Mouse (Mus musculus) naive thymus-derived CD4-positive, alpha-beta T cell, adult 2 months (primary cell): ENCODE measurements at regions not wholly inside any gene's neighbourhood (a gene's known extent, or its start where the extent isn't known, plus 50 kb on each side); places are given as distances from the start of the nearest gene placed in this dataset.
A peak's percentile ranks its signal among the peaks of the same experiment; 100 is the strongest.

Source experiments
- DNase-seq: peaks from one replicate; pipeline ENCODE4 v3.0.0-alpha.2; 2011; ENCODE audit warnings: low read depth

DNA sequence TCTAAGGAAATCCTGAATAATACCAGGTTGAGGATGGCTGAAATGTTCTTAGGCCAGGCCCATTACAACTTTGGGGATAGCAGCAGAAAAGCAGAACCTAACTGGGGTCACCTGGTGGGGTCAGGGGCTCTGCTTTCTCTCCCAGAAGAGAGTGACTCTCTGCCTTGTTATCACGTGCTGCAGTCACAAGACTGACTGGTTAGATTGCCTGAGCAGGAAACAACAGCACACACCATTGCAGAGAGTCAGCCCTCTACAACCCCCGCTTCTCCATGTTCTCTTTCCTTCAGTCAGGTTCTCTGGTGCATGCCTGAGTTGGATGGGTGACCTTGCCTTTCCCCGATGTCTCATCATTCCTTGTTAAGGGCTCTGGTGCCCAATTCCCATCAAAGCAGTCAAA, 91.2 kb upstream of the Hsd17b12 start:
- no peak for DNase-seq

GRCm38 (mm10) chr2:94246851-94247471, 89.2 kb upstream of the Hsd17b12 start:
- DNase-seq = no peak

- DNase-seq = no peak
These were observed 88.4 kb upstream of the Hsd17b12 start for GRCm38 (mm10) chr2:94246180-94246611.

DNA sequence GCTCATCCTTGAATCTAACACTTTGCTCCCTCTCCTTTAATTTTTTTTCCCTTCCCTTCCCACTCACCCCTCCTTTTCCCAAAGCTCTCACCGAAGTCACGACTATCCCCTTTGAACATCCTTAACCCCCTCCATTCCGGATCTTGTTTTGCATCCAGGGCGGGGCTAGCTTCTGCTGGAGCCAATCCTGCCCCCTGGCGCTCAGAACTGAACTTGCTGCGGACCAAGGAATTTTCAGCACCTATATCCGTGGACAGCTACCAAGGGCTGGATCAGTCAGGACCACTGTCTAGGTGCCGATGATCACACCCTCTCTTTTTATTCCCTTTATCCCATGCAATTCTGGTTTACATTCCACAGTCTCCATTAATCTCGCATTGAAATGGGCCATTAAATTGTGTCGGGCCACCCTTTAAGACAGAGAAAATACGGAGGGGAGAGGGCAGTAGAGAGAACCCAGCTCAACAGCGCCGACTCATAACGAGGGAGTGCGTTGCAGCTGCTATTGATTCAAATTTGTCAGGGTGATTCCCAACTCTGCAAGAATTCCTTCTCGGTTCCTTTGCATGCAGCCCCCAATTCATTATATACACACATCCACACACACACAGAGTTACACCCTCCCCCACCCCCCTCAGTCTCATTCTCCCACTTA, 87.7 kb upstream of the Hsd17b12 start:
- DNase-seq = peak; percentile 43

GRCm38 (mm10) chr2:94244140-94244539, 86.4 kb upstream of the Hsd17b12 start:
- DNase-seq = no peak

DNA sequence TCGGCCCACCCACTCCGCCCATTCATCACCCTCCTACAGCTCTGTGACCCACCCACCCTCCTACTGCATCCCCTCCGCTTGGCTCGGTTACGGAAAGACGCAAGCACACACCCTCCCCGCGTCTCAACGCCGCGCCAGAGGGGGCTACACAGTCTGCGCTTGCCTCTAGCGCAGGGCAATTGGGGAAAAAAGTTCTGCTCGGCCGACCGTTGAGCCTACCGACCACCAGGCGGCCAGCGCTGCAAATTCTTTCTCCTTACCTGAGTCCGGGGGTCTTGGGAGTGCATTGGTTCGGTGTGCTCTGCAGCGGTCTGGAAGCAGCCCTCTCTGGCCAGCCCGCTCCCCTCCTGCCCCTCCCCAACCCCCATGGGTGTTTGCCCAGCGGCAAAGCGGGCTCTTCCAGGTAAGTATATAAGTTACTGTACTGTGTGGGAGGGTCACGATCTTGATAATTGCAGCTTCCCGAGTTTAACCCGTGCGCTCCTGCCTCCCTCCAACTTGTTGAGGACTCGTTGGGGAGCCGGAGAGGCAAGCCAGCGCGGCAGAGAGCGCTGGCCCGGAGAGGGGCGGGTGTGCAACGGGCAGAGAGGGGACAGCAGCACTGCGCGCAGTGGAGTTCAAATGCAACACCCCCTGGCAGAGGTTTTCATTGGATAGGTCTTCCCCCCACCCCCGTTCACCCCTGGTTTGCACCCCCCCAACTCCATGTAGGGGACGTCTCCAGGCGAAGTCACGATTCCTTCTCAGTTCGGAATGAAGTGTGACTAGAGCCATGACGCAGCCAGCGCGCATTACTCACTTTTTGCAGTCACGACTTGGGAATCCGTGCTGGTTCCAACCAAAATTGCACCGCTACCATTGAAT, 85.5 kb upstream of the Hsd17b12 start:
- DNase-seq = no peak

- no peak for DNase-seq
These were observed 84.8 kb upstream of the Hsd17b12 start for GRCm38 (mm10) chr2:94242406-94243052.

DNA sequence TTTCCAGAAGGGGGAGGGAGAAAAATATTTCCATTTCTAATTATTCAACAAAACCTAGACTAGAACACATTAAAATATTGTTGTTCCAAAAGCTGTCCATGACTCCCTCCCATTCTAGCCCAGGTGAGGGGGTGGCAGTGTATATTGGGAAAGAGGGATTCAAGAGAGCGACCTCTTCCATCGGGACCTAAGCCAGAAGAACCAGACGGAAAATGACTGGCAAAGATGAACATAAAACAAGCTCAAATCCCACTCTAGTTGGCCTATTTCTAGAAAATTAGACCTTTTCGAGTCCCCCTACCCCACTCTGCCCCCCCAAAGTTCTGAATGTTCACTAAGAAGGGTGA, 84.3 kb upstream of the Hsd17b12 start:
- no peak for DNase-seq

DNA sequence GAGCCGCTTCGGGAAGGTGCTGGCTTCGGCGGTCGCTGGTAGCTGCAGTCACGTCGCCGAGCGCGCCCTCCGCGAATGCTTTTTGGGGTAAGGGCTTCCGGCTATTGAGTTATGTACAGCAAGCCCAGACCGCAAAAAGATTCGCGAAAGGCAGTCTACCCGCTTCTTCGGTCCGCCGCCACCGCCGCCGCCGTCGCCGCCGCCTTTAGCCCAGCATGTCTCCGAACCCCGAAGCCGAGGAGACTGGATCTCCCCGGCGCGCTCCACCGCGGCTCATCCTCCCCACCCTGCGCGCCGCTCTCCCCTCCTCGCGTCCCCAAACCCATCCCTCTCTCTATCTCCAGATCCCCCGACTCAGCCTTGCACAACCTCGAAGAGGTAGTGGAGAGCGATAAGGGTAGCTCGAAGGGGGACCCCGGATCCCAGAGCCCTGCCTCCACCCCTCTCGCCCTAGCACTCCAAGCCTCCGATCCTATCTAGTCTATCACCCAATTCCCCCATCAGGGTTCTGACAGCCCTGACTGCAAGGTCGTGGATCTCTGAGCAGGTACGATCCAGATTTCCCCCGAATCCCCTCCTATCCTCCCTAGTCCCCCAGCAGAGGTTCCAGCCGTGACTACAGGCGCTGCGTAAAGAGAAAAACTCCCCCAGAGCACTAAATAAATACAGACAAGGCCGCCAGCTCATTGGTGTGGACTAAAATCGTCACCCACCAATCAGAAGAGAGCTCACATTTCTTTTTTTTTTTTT, 83.7 kb upstream of the Hsd17b12 start:
- DNase-seq = no peak

- no peak for DNase-seq
These were observed 82.6 kb upstream of the Hsd17b12 start for GRCm38 (mm10) chr2:94240411-94240810.

- DNase-seq = no peak
These were observed 81.8 kb upstream of the Hsd17b12 start for GRCm38 (mm10) chr2:94239573-94239972.

DNA sequence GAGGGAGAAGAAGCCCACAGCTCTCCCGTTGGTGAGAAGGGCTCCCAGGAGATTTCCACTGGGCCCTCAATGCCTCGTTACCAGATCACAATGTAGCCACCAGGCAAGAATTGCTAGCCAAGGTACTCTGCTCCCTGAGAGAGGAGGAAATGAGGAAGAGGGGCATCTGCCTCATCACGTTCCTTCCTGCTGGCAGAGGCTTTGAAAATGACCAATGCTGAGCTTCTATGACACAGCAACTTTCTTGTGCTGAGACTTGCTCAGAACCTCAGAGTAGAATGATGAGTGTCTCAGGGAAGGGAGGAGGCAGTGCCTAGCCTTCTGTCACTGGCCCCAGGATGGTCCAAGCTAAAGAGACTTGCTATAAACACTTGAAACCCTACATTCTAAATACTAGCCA, 78.7 kb upstream of the Hsd17b12 start:
- DNase-seq = no peak

DNA sequence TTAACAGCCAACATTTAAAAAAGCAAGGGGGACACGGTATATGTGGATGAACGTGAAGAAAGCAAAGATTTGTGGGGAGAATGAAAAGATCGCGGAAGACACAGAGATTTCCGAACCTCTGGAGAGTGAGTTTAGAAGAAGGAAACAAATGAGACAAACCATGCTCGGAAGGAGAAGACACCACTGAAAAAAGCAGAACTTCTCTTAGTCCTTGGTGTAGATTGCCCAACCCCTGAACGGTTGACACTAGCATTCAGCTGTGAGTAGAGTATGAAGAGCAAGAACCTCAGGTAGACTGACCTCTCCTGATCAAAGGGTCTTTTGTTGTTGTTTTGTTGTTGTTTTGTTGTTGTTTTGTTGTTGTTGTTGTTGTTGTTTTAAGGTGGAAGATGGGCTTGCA, 75.8 kb upstream of the Hsd17b12 start:
- DNase-seq = no peak

DNA sequence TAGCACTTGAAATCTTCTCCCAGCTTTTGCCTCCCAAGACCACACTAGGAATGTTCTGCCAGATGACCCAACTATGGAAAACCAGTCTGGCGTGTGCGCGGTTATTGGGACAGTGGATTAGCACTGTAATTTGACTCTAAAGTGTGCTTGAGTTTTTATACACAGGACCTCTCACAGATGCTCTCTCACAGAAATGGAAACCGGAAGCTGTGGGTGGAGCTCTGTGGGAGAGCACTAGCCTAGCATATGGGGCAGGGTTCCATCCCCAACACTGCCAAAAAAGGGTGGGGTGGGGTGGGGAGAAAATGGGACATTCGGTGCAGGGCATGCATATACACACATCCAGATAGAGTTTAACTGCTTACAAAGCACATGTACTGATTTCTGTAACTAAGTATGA, 61.7 kb upstream of the Hsd17b12 start:
- no peak for DNase-seq

- DNase-seq = no peak
These were observed 59.7 kb upstream of the Hsd17b12 start for GRCm38 (mm10) chr2:94217481-94217880.

- DNase-seq = no peak
These were observed 57.7 kb upstream of the Hsd17b12 start for GRCm38 (mm10) chr2:94215455-94215854.
